Mouse (Mus musculus) cerebellum, adult 2 months (tissue): ENCODE measurements around the gene Swap70. TPM values are rescaled to one million over a fixed set of nuclear protein-coding genes. Genes with fewer than 3 reads are reported as not detected.

Experiments
- DNase-seq, 2 experiments: peaks; one replicate each; pipeline ENCODE4 v3.0.0; 2021
- H3K27ac ChIP-seq: fragments of 200-500 bp; 2 replicates; pipeline ENCODE4 v1.5.1; 2012; ENCODE audit warnings: low read length, control low read depth, inconsistent platforms; ENCODE audit not compliant: insufficient read depth
- H3K27me3 ChIP-seq: fragments of 200-500 bp; 2 replicates; pipeline ENCODE4 v1.6.1; 2012; ENCODE audit warnings: inconsistent platforms, mild to moderate bottlenecking, low read length, moderate library complexity; ENCODE audit not compliant: control insufficient read depth, insufficient read depth
- H3K4me1 ChIP-seq: fragments of 200-500 bp; 2 replicates; pipeline ENCODE4 v1.6.1; 2011; ENCODE audit warnings: low read length; ENCODE audit not compliant: control insufficient read depth, insufficient read depth
- H3K4me3 ChIP-seq: fragments of 200-500 bp; replicated peaks from 2 replicates; pipeline ENCODE3; 2011; ENCODE audit warnings: mild to moderate bottlenecking, low read depth, low read length, control low read depth; ENCODE audit not compliant: insufficient read depth
- CTCF ChIP-seq: fragments of 200-500 bp; IDR thresholded peaks from 2 replicates; pipeline ENCODE4 v1.5.1; 2011; ENCODE audit warnings: low read depth, mild to moderate bottlenecking, control low read depth, low read length, moderate library complexity, borderline replicate concordance; ENCODE audit not compliant: insufficient read depth
- POLR2A ChIP-seq: fragments of 200-500 bp; IDR thresholded peaks from 2 replicates; pipeline ENCODE4 v1.6.1; 2011; ENCODE audit warnings: low read length, control low read depth, borderline replicate concordance; ENCODE audit not compliant: insufficient read depth
- WGBS: fragments of 180-500 bp; shearing (Covaris S2); methylation state at CpG from one replicate; pipeline ENCODE4 v1.1.7; 2018; 5-methylcytosine and 5-hydroxymethylcytosine counted together
- polyA plus RNA-seq: library from polyadenylated mRNA; depleted of rRNA; stranded (reverse); fragments of >200 nt; gene quantifications from 2 replicates; pipeline ENCODE4 v1.2.3, GENCODE M21; 2012

Gene Swap70
- polyA plus RNA-seq, 1 experiment = 5.4 TPM

DNA sequence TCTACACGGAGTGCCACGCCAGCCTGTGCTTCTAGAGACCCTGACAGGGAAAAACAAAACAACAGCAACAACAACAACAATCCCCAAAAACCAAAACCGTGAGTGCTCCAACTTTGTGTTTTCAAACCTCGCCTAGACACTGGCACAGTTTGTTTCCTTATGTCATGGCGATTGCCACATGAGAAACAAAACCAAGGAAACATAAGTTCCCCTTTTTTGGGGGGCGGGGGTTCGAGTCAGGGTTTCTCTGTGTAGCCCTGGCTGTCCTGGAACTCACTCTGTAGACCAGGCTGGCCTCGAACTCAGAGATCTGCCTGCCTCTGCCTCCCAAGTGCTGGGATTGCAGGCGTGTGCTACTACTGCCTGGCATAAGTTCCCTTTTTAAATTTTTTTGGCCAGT lies 46.5 kb downstream of the Swap70 start:
- no peaks in the 10 kb centered on the region for H3K27me3 ChIP-seq
- WGBS = 97% methylated on average over 9 of the region's 9 CpGs
- H3K4me1 ChIP-seq = no peaks in the 10 kb centered on the region
- TF ChIP-seq CTCF = no peak
- no peak for TF ChIP-seq POLR2A
- no peak overlapping the region for H3K27ac ChIP-seq
- no peak overlapping the region for H3K4me3 ChIP-seq
- DNase-seq = no peak

GRCm38 (mm10) chr7:110268511-110268910 lies 47.0 kb downstream of the Swap70 start:
- 64% methylated on average over 4 of the region's 4 CpGs for WGBS
- Histone ChIP-seq H3K4me1 (no peaks in the 10 kb centered on the region), H3K27ac (no peak overlapping the region), H3K4me3 (no peak overlapping the region), H3K27me3 (no peaks in the 10 kb centered on the region)
- no peak for DNase-seq
- TF ChIP-seq CTCF = no peak
- TF ChIP-seq POLR2A = no peak

DNA sequence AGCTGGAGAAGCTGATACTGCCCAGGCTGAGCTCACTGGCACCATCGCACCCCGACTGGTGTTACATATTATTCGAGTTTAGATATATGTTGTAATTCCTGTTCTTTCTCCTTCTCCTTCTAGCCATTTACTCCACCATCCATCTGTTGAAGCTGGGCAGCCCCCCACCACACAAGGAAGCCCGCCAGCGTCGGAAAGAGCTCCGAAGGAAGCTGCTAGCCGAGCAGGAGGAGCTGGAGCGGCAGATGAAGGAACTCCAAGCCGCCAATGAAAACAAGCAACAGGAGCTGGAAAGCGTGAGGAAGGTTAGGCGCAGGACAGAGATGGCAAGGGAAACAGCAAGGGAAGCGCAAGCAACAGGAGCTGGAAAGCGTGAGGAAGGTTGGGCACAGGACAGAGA lies 48.3 kb downstream of the Swap70 start:
- TF ChIP-seq POLR2A (no peak), CTCF (no peak)
- WGBS = 85% methylated on average over 14 of the region's 14 CpGs
- Histone ChIP-seq H3K27me3 (no peaks in the 10 kb centered on the region), H3K27ac (no peak overlapping the region), H3K4me3 (no peak overlapping the region), H3K4me1 (no peaks in the 10 kb centered on the region)
- no peak for DNase-seq

DNA sequence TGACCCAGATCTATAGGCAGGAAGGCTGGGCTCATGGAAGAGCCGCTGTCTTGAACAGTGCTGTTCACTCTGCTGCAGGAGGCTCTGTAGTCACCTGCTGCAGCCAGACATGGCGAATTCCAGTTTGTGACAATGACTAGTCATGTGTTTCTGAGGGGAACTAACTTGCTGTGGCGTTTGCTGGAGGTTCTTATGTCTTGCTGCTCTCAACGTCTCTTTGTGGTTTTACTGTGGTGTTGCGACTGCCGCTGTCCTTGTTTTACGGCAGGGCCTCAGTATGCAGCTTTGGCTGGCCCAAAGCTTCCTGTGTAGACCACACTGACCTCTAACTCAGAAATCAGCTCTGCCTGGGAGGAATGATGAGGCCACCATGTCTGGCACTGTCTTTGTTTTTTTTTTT lies 48.9 kb downstream of the Swap70 start:
- 88% methylated on average over 7 of the region's 7 CpGs for WGBS

DNA sequence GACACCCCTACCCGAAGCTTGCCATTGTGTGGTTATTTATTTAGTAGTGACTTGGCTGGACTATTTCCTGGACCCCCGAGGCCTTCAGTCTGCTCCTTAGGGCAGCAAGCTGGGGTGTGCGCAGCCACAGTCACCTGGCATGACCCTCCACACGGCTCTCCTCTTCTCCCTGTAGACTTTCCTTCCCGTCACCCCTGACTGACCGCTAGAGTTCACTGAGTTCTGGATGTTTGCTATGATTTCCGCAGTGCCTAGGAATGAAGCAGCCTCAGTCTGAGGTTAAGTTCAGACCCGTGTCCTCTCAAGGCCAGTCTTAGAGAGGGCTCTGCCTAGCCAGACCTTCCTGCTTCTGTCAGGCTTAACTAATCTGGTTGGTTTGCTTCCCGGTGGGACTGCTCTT lies 50.3 kb downstream of the Swap70 start:
- H3K27ac ChIP-seq = no peak overlapping the region
- no peak for TF ChIP-seq POLR2A
- no peak for TF ChIP-seq CTCF
- WGBS = 73% methylated on average over 9 of the region's 9 CpGs

More for the DNA sequence above, 48.9 kb downstream of the Swap70 start:
- Histone ChIP-seq H3K4me3 (no peak overlapping the region), H3K27me3 (no peaks in the 10 kb centered on the region), H3K4me1 (no peaks in the 10 kb centered on the region), H3K27ac (no peak overlapping the region)
- TF ChIP-seq POLR2A (no peak), CTCF (no peak)
- no peak for DNase-seq

GRCm38 (mm10) chr7:110272434-110272833 lies 50.9 kb downstream of the Swap70 start:
- Histone ChIP-seq H3K4me1 (no peaks in the 10 kb centered on the region), H3K27ac (no peak overlapping the region), H3K4me3 (no peak overlapping the region), H3K27me3 (no peaks in the 10 kb centered on the region)
- no peak for DNase-seq
- TF ChIP-seq POLR2A (no peak), CTCF (no peak)
- 89% methylated on average over 4 of the region's 4 CpGs for WGBS

More for the DNA sequence above, 50.3 kb downstream of the Swap70 start:
- Histone ChIP-seq H3K4me3 (no peak overlapping the region), H3K4me1 (no peaks in the 10 kb centered on the region), H3K27me3 (no peaks in the 10 kb centered on the region)
- no peak for DNase-seq

DNA sequence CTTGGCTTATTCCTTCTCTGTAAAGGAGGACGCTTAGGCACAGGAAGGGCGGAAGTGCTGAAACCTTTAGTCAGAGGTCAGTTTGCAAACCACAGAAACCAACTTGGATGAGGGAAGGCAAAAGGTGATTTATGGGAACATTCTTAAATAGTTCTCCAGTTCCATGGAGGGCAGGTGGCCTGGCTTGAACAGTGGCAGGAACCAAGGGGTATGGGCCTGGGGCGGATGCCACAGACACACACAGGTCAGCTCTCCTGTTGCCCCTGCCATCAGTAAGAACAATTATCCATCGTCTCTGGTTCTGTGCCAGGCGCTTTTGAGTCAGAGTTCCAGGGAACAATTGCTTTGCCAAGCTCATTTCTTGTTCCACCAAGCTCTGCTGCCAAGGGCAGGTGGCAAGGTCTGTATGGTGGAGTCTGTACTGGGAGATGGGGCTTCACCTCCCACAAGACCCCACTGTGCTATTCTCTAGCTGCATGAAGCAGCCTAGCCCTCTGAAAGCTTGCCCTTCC lies 56.3 kb downstream of the Swap70 start:
- DNase-seq = peak in 1 of 2 experiments; percentile 33
- H3K27me3 ChIP-seq = no peaks in the 10 kb centered on the region
- no peak for TF ChIP-seq CTCF
- TF ChIP-seq POLR2A = no peak
- no peaks in the 10 kb centered on the region for H3K4me1 ChIP-seq
- H3K27ac ChIP-seq = no peak overlapping the region
- no peak overlapping the region for H3K4me3 ChIP-seq
- 53% methylated on average over 5 of the region's 5 CpGs for WGBS

DNA sequence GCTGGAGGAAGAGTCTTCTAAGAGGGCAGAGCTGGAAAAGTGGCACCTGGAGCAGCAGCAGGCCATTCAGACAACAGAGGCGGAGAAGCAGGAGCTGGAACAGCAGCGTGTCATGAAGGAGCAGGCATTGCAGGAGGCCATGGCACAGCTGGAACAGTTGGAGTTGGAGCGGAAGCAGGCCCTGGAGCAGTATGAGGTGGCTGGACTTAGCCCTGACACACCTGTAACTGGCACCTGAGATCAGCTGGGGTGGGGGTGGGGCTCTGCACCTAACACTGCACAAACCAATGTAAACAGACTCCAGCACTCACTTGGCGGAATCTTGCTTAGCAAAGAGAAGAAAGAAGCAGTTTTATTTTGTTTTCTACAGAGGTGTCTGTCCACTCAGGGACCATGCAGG lies 57.7 kb downstream of the Swap70 start:
- 95% methylated on average over 4 of the region's 4 CpGs for WGBS
- Histone ChIP-seq H3K4me1 (no peaks in the 10 kb centered on the region), H3K27ac (no peak overlapping the region), H3K27me3 (no peaks in the 10 kb centered on the region), H3K4me3 (no peak overlapping the region)
- TF ChIP-seq POLR2A (no peak), CTCF (no peak)
- no peak for DNase-seq
